Mouse (Mus musculus) MEL (cell line): Measurements from ENCODE around the gene Pdzd2.

Experiments used
- BHLHE40 ChIP-seq: IDR thresholded peaks from 2 replicates; pipeline ENCODE4 v1.6.1; 2012; ENCODE audit warnings: low read depth, mild to moderate bottlenecking, inconsistent platforms, low read length, improper control_type of control experiment, borderline replicate concordance
- CTCF ChIP-seq, 3 experiments: IDR thresholded peaks in 2 of 3; conservative IDR thresholded peaks in 1 of 3; 2 replicates each; pipeline ENCODE4 v1.5.1; 2011 to 2012; ENCODE audit warnings: low read length in 3 of 3, low read depth in 2 of 3, mild to moderate bottlenecking in 2 of 3, improper control_type of control experiment in 1 of 3, inconsistent platforms in 1 of 3, mixed read lengths in 1 of 3, moderate library complexity in 1 of 3; ENCODE audit not compliant: control insufficient read depth in 1 of 3, insufficient read depth in 1 of 3, poor library complexity in 1 of 3, severe bottlenecking in 1 of 3
- NRF1 ChIP-seq: IDR thresholded peaks from 2 replicates; pipeline ENCODE4 v1.6.1; 2014; ENCODE audit warnings: low read depth, mild to moderate bottlenecking, inconsistent platforms, low read length, improper control_type of control experiment, moderate library complexity; ENCODE audit not compliant: poor library complexity, insufficient read depth, severe bottlenecking
- SMC3 ChIP-seq: IDR thresholded peaks from 2 replicates; pipeline ENCODE4 v1.6.1; 2011; ENCODE audit warnings: low read depth, low read length, improper control_type of control experiment
- TAL1 ChIP-seq: IDR thresholded peaks from 2 replicates; pipeline ENCODE4 v1.6.1; 2012; ENCODE audit warnings: mild to moderate bottlenecking, inconsistent platforms, low read length, moderate library complexity, mixed read lengths
- TCF12 ChIP-seq: IDR thresholded peaks from 2 replicates; pipeline ENCODE4 v1.6.1; 2014; ENCODE audit warnings: low read depth, mild to moderate bottlenecking, inconsistent platforms, low read length, improper control_type of control experiment, moderate library complexity

- TF ChIP-seq TAL1 (no peak), SMC3 (no peak), BHLHE40 (no peak), TCF12 (no peak), CTCF (IDR thresholded peaks at IDR 0.05 in 2 of 3, conservative IDR thresholded peaks at IDR 0.05 in 1 of 3; ENCODE audit: control insufficient read depth in 1 of 3, insufficient read depth in 1 of 3, low read depth in 2 of 3, low read length in 3 of 3, poor library complexity in 1 of 3, severe bottlenecking in 1 of 3) (no peak), NRF1 (no peak)
Measured at GRCm38 (mm10) chr15:12515272-12515844, 224.4 kb downstream of the Pdzd2 start.
